Mouse (Mus musculus) kidney, postnatal 0 days (tissue): ENCODE data around the gene Wtip. TPM values are rescaled to one million over a fixed set of nuclear protein-coding genes. Genes with fewer than 3 reads are reported as not detected.
"Not testable (repeated sequence)": the region's sequence is repeated elsewhere in the genome, so short reads cannot be mapped to it uniquely, and the experiment has no call there.

ENCODE experiments used
- ATAC-seq: fragments of 200-750 bp; cut with Nextera tagmentation; replicated peaks from 2 replicates; pipeline ENCODE4 v1.8.0; 2017; ENCODE audit warnings: low read depth, moderate number of reproducible peaks, moderate TSS enrichment, moderate library complexity; ENCODE audit not compliant: low FRiP score
- DNase-seq: peaks from one replicate; pipeline ENCODE4 v3.0.0-alpha.2; 2016; ENCODE audit warnings: low spot score
- H3K27ac ChIP-seq: fragments of 300-500 bp; sonication (generic); 2 replicates; pipeline ENCODE4 v1.5.1; 2014; ENCODE audit warnings: mild to moderate bottlenecking
- H3K27me3 ChIP-seq: fragments of 300-500 bp; sonication (generic); 2 replicates; pipeline ENCODE4 v1.6.1; 2014; ENCODE audit warnings: low read length, mixed read lengths; ENCODE audit not compliant: insufficient read depth
- H3K36me3 ChIP-seq: fragments of 300-500 bp; sonication (generic); 2 replicates; pipeline ENCODE4 v1.6.1; 2014; ENCODE audit warnings: low read length, mixed read lengths; ENCODE audit not compliant: insufficient read depth
- H3K4me1 ChIP-seq: fragments of 300-500 bp; sonication (generic); replicated peaks from 2 replicates; pipeline ENCODE4 v1.6.1; 2014; ENCODE audit warnings: antibody characterized with exemption, low read length, mixed read lengths; ENCODE audit not compliant: insufficient read depth
- H3K4me2 ChIP-seq: fragments of 300-500 bp; sonication (generic); 2 replicates; pipeline ENCODE4 v1.6.1; 2014; ENCODE audit warnings: mild to moderate bottlenecking, low read length, moderate library complexity, mixed read lengths
- H3K4me3 ChIP-seq: fragments of 300-500 bp; sonication (generic); replicated peaks from 2 replicates; pipeline ENCODE4 v1.5.1; 2014; ENCODE audit warnings: low read depth, low read length
- H3K9ac ChIP-seq: fragments of 300-500 bp; sonication (generic); 2 replicates; pipeline ENCODE4 v1.6.1; 2014; ENCODE audit warnings: low read depth, low read length
- H3K9me3 ChIP-seq: fragments of 300-500 bp; sonication (generic); replicated peaks from 2 replicates; pipeline ENCODE4 v1.6.1; 2016; ENCODE audit warnings: low read length, inconsistent platforms, mixed read lengths
- CTCF ChIP-seq: IDR thresholded peaks from 2 replicates; pipeline ENCODE4 v1.5.1; 2016; ENCODE audit warnings: antibody characterized with exemption, low read depth, mild to moderate bottlenecking, moderate library complexity
- WGBS: fragments of 180-500 bp; shearing (Covaris S2); extraction: QIAGEN DNeasy Blood & Tissue Kit; methylation state at CpG from one replicate; pipeline ENCODE4 v1.1.7; 2014; 5-methylcytosine and 5-hydroxymethylcytosine counted together
- polyA plus RNA-seq: library from polyadenylated mRNA; unstranded; fragments of >200 nt; fragmentation: Nextera tagmentation; extraction: Ambion mirVana; gene quantifications from 2 replicates; pipeline ENCODE4 v1.2.1, GENCODE M21; 2015

Wtip gene
- 6.3 and 8.0 TPM in 2 replicates for polyA plus RNA-seq

- TF ChIP-seq CTCF = no peak
- Histone ChIP-seq H3K4me1 (0 out of 2 replicates have a peak, but pooled peaks cover 4% of the 10 kb centered on the region), H3K27me3 (no peaks in the 10 kb centered on the region), H3K27ac (peak within 1 kb of the TSS; percentile 91), H3K4me2 (peak within 1 kb of the TSS; percentile 72), H3K9me3 (no peaks in the 10 kb centered on the region), H3K4me3 (peak within 1 kb of the TSS; percentile 89), H3K36me3 (no peaks in the 10 kb centered on the region), H3K9ac (peak within 1 kb of the TSS; percentile 98)
- ATAC-seq = peak; percentile 93
- WGBS = 1% methylated on average over 24 of the region's 65 CpGs
- DNase-seq = peak; percentile 93
These were observed at the start of gene Wtip for GRCm38 (mm10) chr7:34133117-34133762. Gene Wtip, minus strand, starts transcription at chr7:34133268.

GRCm38 (mm10) chr7:34176241-34176640 lies 43.2 kb upstream of the Wtip start:
- WGBS = 79% methylated on average over 6 of the region's 6 CpGs
- not testable (repeated sequence) for H3K36me3 ChIP-seq, H3K4me3 ChIP-seq, DNase-seq, H3K9ac ChIP-seq, H3K27me3 ChIP-seq, ATAC-seq, H3K27ac ChIP-seq, H3K4me1 ChIP-seq, H3K4me2 ChIP-seq, H3K9me3 ChIP-seq

GRCm38 (mm10) chr7:34172251-34172650 lies 39.2 kb upstream of the Wtip start:
- Histone ChIP-seq H3K27me3 (no peaks in the 10 kb centered on the region), H3K9ac (no peak overlapping the region), H3K4me3 (no peak overlapping the region), H3K4me2 (no peak overlapping the region), H3K4me1 (no peaks in the 10 kb centered on the region), H3K27ac (no peak overlapping the region), H3K9me3 (no peaks in the 10 kb centered on the region), H3K36me3 (no peaks in the 10 kb centered on the region)
- DNase-seq = no peak
- no peak for ATAC-seq
- WGBS = 60% methylated on average over 1 of the region's 1 CpGs
- no peak for TF ChIP-seq CTCF

GRCm38 (mm10) chr7:34169454-34169853 lies 36.4 kb upstream of the Wtip start, which contains the start of gene Uba2:
Gene Uba2, minus strand, starts transcription at chr7:34169599.
- Histone ChIP-seq H3K4me1 (no peaks in the 10 kb centered on the region), H3K4me2 (peak within 1 kb of the TSS; percentile 67), H3K27me3 (no peaks in the 10 kb centered on the region), H3K27ac (peak within 1 kb of the TSS; percentile 81), H3K4me3 (peak within 1 kb of the TSS; percentile 72), H3K9ac (peak within 1 kb of the TSS; percentile 90), H3K9me3 (no peaks in the 10 kb centered on the region), H3K36me3 (peaks cover 4% of the 10 kb centered on the region; the same call in 1 of the 2 replicates)
- 85% methylated on average over 3 of the region's 3 CpGs for WGBS
- no peak for TF ChIP-seq CTCF
- DNase-seq (no peak), ATAC-seq (no peak)

GRCm38 (mm10) chr7:34168470-34169251 lies 35.6 kb upstream of the Wtip start:
- peak overlapping the region; percentile 90 for H3K9ac ChIP-seq
- no peaks in the 10 kb centered on the region for H3K4me1 ChIP-seq
- WGBS = 11% methylated on average over 30 of the region's 30 CpGs
- H3K36me3 ChIP-seq = peaks cover 10% of the 10 kb centered on the region; the same call in 1 of the 2 replicates
- peak overlapping the region; percentile 67 for H3K4me2 ChIP-seq
- H3K4me3 ChIP-seq = peak overlapping the region; percentile 72
- peak overlapping the region; percentile 81 for H3K27ac ChIP-seq
- no peaks in the 10 kb centered on the region for H3K9me3 ChIP-seq
- ATAC-seq (peak; percentile 96), DNase-seq (peak; percentile 93)
- no peaks in the 10 kb centered on the region for H3K27me3 ChIP-seq
- TF ChIP-seq CTCF = no peak

- Histone ChIP-seq H3K27me3 (no peaks in the 10 kb centered on the region), H3K27ac (peak overlapping the region; percentile 81), H3K4me1 (no peaks in the 10 kb centered on the region), H3K9me3 (no peaks in the 10 kb centered on the region), H3K9ac (peak overlapping the region; percentile 90), H3K36me3 (peaks cover 14% of the 10 kb centered on the region; the same call in 1 of the 2 replicates), H3K4me2 (peak overlapping the region; percentile 67), H3K4me3 (peak overlapping the region; percentile 72)
- peak; percentile 82 for ATAC-seq
- no peak for TF ChIP-seq CTCF
- DNase-seq = peak; percentile 45
- WGBS = under 1% methylated on average over 54 of the region's 54 CpGs
These were observed 34.9 kb upstream of the Wtip start for GRCm38 (mm10) chr7:34167766-34168469.
